Mouse (Mus musculus) cortical plate, adult 2 months (tissue): ENCODE measurements around the gene Olfr959.

Experiments
- CTCF ChIP-seq: fragments of 200-500 bp; IDR thresholded peaks from 2 replicates; pipeline ENCODE4 v1.5.1; 2011; ENCODE audit warnings: mild to moderate bottlenecking, control low read depth, low read length; ENCODE audit not compliant: insufficient read depth; ENCODE audit errors: extremely low read depth
- POLR2A ChIP-seq: fragments of 200-500 bp; IDR thresholded peaks from 2 replicates; pipeline ENCODE4 v1.6.1; 2011; ENCODE audit warnings: mild to moderate bottlenecking, low read length, control low read depth; ENCODE audit not compliant: insufficient read depth; ENCODE audit errors: extremely low read depth

GRCm38 (mm10) chr9:39523616-39524285 lies 51.6 kb downstream of the Olfr959 start:
- TF ChIP-seq CTCF, result no peak
- TF ChIP-seq POLR2A, result no peak
